Mouse (Mus musculus) midbrain, embryonic 14.5 days (tissue): ENCODE data around the gene Stc2. TPM values are rescaled to one million over a fixed set of nuclear protein-coding genes. Genes with fewer than 3 reads are reported as not detected.

Experiments used
- ATAC-seq: fragments of 200-750 bp; cut with Nextera tagmentation; 2 replicates; pipeline ENCODE4 v1.8.0; 2017; ENCODE audit warnings: moderate number of reproducible peaks, moderate library complexity; ENCODE audit not compliant: low FRiP score, low TSS enrichment
- DNase-seq: peaks from one replicate; pipeline ENCODE4 v3.0.0-alpha.2; 2015
- H3K27ac ChIP-seq: fragments of 300-500 bp; sonication (generic); replicated peaks from 2 replicates; pipeline ENCODE4 v1.5.1; 2014; ENCODE audit warnings: mild to moderate bottlenecking, low read depth, low read length, moderate library complexity
- H3K27me3 ChIP-seq: fragments of 300-500 bp; sonication (generic); 2 replicates; pipeline ENCODE4 v1.6.1; 2014; ENCODE audit warnings: low read length, control low read depth, mixed read lengths; ENCODE audit not compliant: control insufficient read depth, insufficient read depth
- H3K36me3 ChIP-seq: fragments of 300-500 bp; sonication (generic); 2 replicates; pipeline ENCODE4 v1.6.1; 2014; ENCODE audit warnings: low read length, control low read depth; ENCODE audit not compliant: control insufficient read depth, insufficient read depth
- H3K4me1 ChIP-seq: fragments of 300-500 bp; sonication (generic); 2 replicates; pipeline ENCODE4 v1.6.1; 2014; ENCODE audit warnings: mild to moderate bottlenecking, antibody characterized with exemption, low read length, control low read depth; ENCODE audit not compliant: control insufficient read depth, insufficient read depth
- H3K4me2 ChIP-seq: fragments of 300-500 bp; sonication (generic); 2 replicates; pipeline ENCODE4 v1.6.1; 2014; ENCODE audit warnings: mild to moderate bottlenecking, low read length, moderate library complexity
- H3K4me3 ChIP-seq: fragments of 300-500 bp; sonication (generic); replicated peaks from 2 replicates; pipeline ENCODE4 v1.5.1; 2014; ENCODE audit warnings: low read depth, low read length
- H3K9ac ChIP-seq: fragments of 300-500 bp; sonication (generic); replicated peaks from 2 replicates; pipeline ENCODE4 v1.6.1; 2014; ENCODE audit warnings: mild to moderate bottlenecking, low read length, moderate library complexity
- H3K9me3 ChIP-seq: fragments of 300-500 bp; sonication (generic); 2 replicates; pipeline ENCODE4 v1.6.1; 2016; ENCODE audit warnings: low read length, control low read depth, mixed read lengths; ENCODE audit not compliant: control insufficient read depth
- WGBS: fragments of 180-500 bp; shearing (Covaris S2); extraction: QIAGEN DNeasy Blood & Tissue Kit; methylation state at CpG from one replicate; pipeline ENCODE4 v1.1.7; 2014; 5-methylcytosine and 5-hydroxymethylcytosine counted together
- polyA plus RNA-seq: library from polyadenylated mRNA; unstranded; fragments of >200 nt; fragmentation: Nextera tagmentation; extraction: Ambion mirVana; gene quantifications from 2 replicates; pipeline ENCODE4 v1.2.1, GENCODE M21; 2014

Gene Stc2
- 0.46 and 0.97 TPM in 2 replicates for polyA plus RNA-seq

DNA sequence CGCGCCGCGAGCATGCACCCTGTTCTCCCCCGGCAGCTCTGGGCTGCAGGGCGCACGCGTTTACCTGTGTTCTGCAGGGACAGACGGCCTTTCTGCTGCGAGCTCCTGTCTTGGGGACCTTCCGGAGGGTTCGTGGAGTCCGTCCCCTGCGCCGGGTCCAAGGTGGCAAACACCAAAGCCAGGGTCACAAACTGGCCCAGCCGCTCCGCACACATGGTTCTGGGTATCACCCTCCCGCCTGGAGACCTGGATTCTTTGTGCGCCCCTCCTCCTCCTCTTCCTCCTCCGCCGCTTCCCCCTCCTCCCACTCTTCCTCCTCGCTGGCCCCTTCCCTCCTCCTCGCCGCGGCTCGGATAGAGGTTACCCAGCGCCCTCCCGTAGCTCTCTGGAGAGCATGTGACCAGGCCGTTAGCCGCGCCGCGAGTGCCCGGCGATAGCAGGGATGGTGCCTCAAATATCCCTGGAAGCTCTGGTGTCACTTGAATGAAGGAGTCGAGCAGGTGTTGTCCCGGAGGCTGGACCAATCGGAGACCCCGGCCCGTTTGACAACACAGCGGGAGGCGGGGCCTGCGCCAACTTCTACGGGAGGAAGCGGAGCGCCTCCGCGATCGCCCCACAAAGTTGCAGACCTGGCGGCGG, at the start of gene Stc2:
Gene Stc2, minus strand, starts transcription at position 427 of the 639 bp plus-strand sequence.
- WGBS: under 1% methylated on average over 51 of the region's 51 CpGs
- DNase-seq (peak; percentile 88), ATAC-seq (peak; percentile 84)
- peaks cover 30% of the 10 kb centered on the region for H3K27me3 ChIP-seq
- peak within 1 kb of the TSS; percentile 42 for H3K9ac ChIP-seq
- H3K27ac ChIP-seq: no peak within 1 kb of the TSS
- peaks cover 17% of the 10 kb centered on the region for H3K4me1 ChIP-seq
- no peaks in the 10 kb centered on the region for H3K9me3 ChIP-seq
- H3K4me3 ChIP-seq: peak within 1 kb of the TSS; percentile 59
- no peaks in the 10 kb centered on the region for H3K36me3 ChIP-seq
- H3K4me2 ChIP-seq: peak within 1 kb of the TSS; percentile 100

- H3K36me3 ChIP-seq: no peaks in the 10 kb centered on the region
- H3K9ac ChIP-seq: no peak overlapping the region
- ATAC-seq (no peak), DNase-seq (no peak)
- no peak overlapping the region for H3K4me3 ChIP-seq
- no peak overlapping the region for H3K4me2 ChIP-seq
- 82% methylated on average over 5 of the region's 5 CpGs for WGBS
- no peak overlapping the region for H3K27ac ChIP-seq
- no peaks in the 10 kb centered on the region for H3K27me3 ChIP-seq
- no peaks in the 10 kb centered on the region for H3K4me1 ChIP-seq
- H3K9me3 ChIP-seq: no peaks in the 10 kb centered on the region
Measured at GRCm38 (mm10) chr11:31417071-31417470, 47.2 kb upstream of the Stc2 start.

- H3K4me1 ChIP-seq: no peaks in the 10 kb centered on the region
- H3K4me2 ChIP-seq: no peak overlapping the region
- no peak for ATAC-seq
- H3K36me3 ChIP-seq: no peaks in the 10 kb centered on the region
- no peak overlapping the region for H3K4me3 ChIP-seq
- WGBS: 79% methylated on average over 3 of the region's 3 CpGs
- no peak overlapping the region for H3K27ac ChIP-seq
- DNase-seq: no peak
- no peak overlapping the region for H3K9ac ChIP-seq
- H3K27me3 ChIP-seq: no peaks in the 10 kb centered on the region
- no peaks in the 10 kb centered on the region; the same call in 1 of the 2 replicates for H3K9me3 ChIP-seq
Measured at GRCm38 (mm10) chr11:31412376-31412775, 42.5 kb upstream of the Stc2 start.

DNA sequence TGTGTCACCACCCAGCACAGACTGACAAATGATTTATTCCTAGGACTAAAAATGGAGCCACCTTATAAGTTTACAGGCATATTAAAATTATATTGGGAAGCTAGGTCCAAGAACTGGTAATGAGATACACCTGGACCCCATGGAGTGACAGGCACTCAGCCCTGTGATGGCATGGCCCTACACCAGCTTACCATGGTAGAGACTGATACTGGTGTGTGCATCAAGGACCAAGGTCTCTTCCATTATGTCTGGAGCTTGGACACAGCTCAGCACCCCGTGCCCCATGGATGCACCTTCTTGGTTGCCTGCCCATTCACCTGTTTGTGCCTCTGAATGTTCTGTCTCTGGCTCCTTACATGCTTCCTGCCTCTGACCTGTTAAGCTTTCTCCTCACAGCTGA, 36.9 kb upstream of the Stc2 start:
- Histone ChIP-seq H3K4me2 (no peak overlapping the region), H3K27ac (no peak overlapping the region), H3K9me3 (no peaks in the 10 kb centered on the region; the same call in 1 of the 2 replicates), H3K9ac (no peak overlapping the region), H3K4me3 (no peak overlapping the region), H3K36me3 (no peaks in the 10 kb centered on the region), H3K4me1 (no peaks in the 10 kb centered on the region), H3K27me3 (no peaks in the 10 kb centered on the region)
- WGBS: 95% methylated on average over 1 of the region's 1 CpGs
- DNase-seq (no peak), ATAC-seq (no peak)

DNA sequence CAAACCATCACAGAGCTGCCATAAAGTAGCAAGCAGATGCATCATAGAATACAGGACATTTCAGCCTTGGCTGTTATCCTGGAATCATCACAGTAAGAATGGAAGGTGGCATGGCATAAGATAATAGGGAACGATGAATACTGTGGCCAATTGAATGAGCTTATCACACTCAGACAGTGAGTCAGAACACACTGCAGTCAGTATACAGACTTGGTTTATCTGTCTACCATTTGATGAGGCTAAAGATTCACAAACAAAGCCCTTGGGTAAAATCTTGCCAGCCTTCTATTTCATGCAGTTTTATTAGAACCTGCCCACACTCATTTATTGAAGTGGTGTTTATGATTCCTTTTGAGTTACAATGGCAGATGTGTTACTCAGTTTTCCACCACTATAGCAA, 33.2 kb upstream of the Stc2 start:
- Histone ChIP-seq H3K36me3 (no peaks in the 10 kb centered on the region), H3K4me3 (no peak overlapping the region), H3K9ac (no peak overlapping the region), H3K27ac (no peak overlapping the region), H3K4me1 (no peaks in the 10 kb centered on the region), H3K4me2 (no peak overlapping the region), H3K27me3 (no peaks in the 10 kb centered on the region), H3K9me3 (no peaks in the 10 kb centered on the region)
- WGBS: 98% methylated on average over 1 of the region's 1 CpGs
- no peak for ATAC-seq
- no peak for DNase-seq

DNA sequence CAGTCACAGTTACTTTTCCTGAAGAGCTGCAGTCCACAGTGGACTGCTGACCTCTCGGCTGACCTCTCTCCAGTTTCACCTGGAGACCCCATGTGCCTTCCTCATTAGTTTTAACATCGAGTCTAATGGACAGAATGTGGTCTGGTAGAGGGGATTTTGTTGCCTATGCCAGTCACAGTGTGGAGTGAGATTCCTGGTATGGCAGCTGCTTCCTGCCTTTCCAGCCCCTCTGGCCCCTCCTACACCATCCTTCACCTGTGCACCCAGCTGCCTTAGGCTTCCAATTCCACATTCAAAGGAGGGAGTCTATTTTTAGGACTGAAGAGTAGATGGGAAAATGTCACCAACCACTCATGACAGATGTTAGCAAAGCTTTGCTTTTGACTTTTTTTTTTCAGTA, 28.7 kb upstream of the Stc2 start:
- Histone ChIP-seq H3K4me1 (no peaks in the 10 kb centered on the region), H3K9me3 (no peaks in the 10 kb centered on the region), H3K27me3 (no peaks in the 10 kb centered on the region), H3K4me2 (no peak overlapping the region), H3K36me3 (no peaks in the 10 kb centered on the region), H3K4me3 (no peak overlapping the region), H3K9ac (no peak overlapping the region), H3K27ac (no peak overlapping the region)
- DNase-seq (no peak), ATAC-seq (no peak)
- 79% methylated on average over 2 of the region's 2 CpGs for WGBS

GRCm38 (mm10) chr11:31396638-31397417, 27.0 kb upstream of the Stc2 start:
- H3K4me1 ChIP-seq: no peaks in the 10 kb centered on the region
- H3K9ac ChIP-seq: no peak overlapping the region
- no peaks in the 10 kb centered on the region for H3K36me3 ChIP-seq
- H3K27me3 ChIP-seq: no peaks in the 10 kb centered on the region
- no peaks in the 10 kb centered on the region for H3K9me3 ChIP-seq
- no peak overlapping the region for H3K4me3 ChIP-seq
- DNase-seq (no peak), ATAC-seq (no peak)
- no peak overlapping the region for H3K4me2 ChIP-seq
- no peak overlapping the region for H3K27ac ChIP-seq
- 60% methylated on average over 6 of the region's 6 CpGs for WGBS

GRCm38 (mm10) chr11:31394026-31394425, 24.2 kb upstream of the Stc2 start:
- Histone ChIP-seq H3K4me1 (no peaks in the 10 kb centered on the region), H3K4me3 (no peak overlapping the region), H3K27me3 (no peaks in the 10 kb centered on the region), H3K36me3 (no peaks in the 10 kb centered on the region), H3K9me3 (no peaks in the 10 kb centered on the region), H3K27ac (no peak overlapping the region), H3K9ac (no peak overlapping the region), H3K4me2 (no peak overlapping the region)
- DNase-seq: no peak
- WGBS: 85% methylated on average over 6 of the region's 6 CpGs
- no peak for ATAC-seq

- DNase-seq (no peak), ATAC-seq (no peak)
- Histone ChIP-seq H3K4me1 (no peaks in the 10 kb centered on the region), H3K36me3 (no peaks in the 10 kb centered on the region), H3K9ac (no peak overlapping the region), H3K9me3 (no peaks in the 10 kb centered on the region), H3K4me3 (no peak overlapping the region), H3K27me3 (no peaks in the 10 kb centered on the region), H3K4me2 (no peak overlapping the region), H3K27ac (no peak overlapping the region)
- WGBS: 80% methylated on average over 5 of the region's 5 CpGs
Measured at GRCm38 (mm10) chr11:31392340-31392739, 22.5 kb upstream of the Stc2 start.
